Mouse (Mus musculus) thymus, adult 2 months (tissue): Measurements from ENCODE around the gene BC049730.

ENCODE experiments used
- CTCF ChIP-seq: fragments of 200-500 bp; IDR thresholded peaks from 2 replicates; pipeline ENCODE4 v1.5.1; 2012; ENCODE audit warnings: mild to moderate bottlenecking, control low read depth, low read length, moderate library complexity, borderline replicate concordance; ENCODE audit not compliant: control insufficient read depth, poor library complexity, insufficient read depth; ENCODE audit errors: extremely low read depth
- POLR2A ChIP-seq: fragments of 200-500 bp; IDR thresholded peaks from 2 replicates; pipeline ENCODE4 v1.6.1; 2012; ENCODE audit warnings: mild to moderate bottlenecking, low read length, control low read depth, moderate library complexity; ENCODE audit not compliant: control insufficient read depth, poor library complexity, insufficient read depth; ENCODE audit errors: extremely low read depth

DNA sequence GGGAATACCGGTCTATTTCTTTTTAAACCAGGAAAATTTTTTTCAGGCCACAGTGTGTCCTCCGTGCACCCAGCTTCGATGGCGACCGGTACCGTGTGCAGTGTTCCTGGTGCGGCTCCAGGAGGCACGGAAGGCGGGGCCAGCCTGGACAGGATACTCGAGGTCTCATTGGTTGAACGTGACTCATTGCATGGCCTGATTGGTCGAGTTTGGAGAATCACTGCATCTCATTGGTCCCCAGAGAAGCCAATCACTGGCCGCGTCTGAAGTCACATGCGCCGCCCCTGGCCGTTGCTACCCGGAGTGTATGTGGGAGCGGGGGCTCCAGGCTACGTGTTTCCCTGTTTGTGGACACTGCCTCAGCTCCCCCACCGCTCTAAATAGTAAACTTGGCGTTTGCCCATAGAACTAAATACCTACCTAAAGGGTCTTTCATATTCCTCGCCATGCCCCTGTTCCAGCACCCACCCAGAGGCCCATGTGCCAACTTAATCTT is 37.0 kb upstream of the BC049730 start:
- no peak for TF ChIP-seq POLR2A
- no peak for TF ChIP-seq CTCF
